Mouse (Mus musculus): ENCODE data around the gene Fahd1. TPM values are rescaled to one million over a fixed set of nuclear protein-coding genes. Genes with fewer than 3 reads are reported as not detected.
A peak's percentile ranks its signal among the peaks of the same experiment; 100 is the strongest.

Fahd1 gene
- polyA plus RNA-seq, 1 experiment, result 54.7 TPM

DNA sequence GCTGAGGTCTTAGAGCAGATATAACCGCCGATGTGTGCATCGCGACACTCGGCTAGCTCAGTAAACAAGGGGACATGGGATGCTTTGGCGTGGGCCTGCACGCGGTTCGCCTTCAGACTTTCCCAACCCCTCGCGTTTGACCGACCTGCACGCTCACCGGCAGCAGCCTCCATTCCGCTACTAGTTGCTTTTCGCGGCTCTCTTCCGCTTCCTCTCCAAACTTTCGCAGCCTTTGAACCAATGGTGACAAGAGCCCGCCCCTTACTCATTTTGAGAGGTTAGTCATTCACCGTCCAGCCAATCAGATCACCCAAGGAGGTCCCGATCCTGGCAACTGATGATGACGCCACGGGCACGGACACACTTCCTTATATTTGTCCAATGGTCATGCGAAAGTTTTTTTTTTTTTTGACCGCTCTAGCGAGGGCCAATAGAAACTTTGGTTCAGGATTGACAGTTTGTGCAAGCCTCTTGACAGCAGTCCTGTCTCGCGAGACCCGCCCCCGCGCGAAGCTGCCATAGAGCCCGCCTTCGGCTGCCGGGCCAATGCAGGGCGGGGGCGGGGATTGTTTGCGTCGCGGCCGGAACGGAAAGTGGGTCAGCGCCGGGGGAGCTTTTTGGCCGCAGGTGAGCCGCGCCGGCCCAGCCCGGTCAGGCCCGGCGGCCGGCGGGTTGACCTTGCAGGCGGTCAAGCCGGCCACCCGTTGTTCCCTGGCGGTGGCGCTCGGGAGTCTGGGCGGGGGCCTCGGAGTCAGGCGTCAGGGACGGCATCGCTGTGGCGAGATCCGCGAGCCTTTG, 36.2 kb upstream of the Fahd1 start, which contains the start of the genes Nubp2 and Spsb3:
TSS of gene Nubp2 (minus strand) at position 216 of the 798 bp plus-strand sequence.
TSS of gene Spsb3 (plus strand) at position 510 of the 798 bp plus-strand sequence.
- WGBS, result under 1% methylated on average over 69 of the region's 69 CpGs
- peak; percentile 100 for DNase-seq (ENCODE audit: low read depth, low spot score)

DNA sequence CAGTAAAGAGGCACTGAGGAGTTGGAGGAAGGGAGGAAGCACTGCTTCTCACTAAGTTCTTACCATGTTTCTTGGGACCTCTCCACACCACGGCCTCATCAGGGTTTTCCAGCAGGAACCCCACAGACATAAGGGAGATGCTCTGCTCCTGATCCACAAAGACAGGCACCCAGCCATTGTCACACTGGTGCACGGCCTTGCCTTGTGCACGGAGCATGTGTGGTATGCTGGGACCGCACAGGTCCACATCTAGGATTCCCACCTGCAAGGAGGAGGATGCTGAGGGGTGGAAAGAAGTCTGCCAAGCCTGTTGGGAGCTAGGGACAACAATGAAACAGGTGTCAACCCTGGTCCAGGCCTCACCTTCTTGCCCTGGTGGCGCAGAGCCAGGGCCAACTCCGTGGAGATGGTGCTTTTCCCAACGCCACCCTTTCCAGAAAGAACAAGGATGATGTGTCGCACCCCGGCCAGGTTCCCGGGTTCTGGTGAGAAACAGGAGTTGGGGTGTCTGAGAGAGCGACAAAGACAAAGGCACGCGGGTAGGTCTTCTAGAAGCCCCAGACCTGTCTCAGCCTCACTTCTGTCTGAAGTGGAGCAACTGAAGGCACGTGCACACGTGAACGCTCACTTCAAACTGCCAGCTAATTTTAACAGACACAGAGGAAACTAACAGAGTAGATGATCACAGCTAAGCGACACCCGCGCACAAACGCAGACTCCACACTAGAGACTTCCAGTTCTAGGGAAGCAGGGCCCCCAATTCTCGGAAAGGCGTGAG, 35.4 kb upstream of the Fahd1 start:
- WGBS, result 17% methylated on average over 22 of the region's 22 CpGs
- no peak for DNase-seq (ENCODE audit: low read depth, low spot score)

DNA sequence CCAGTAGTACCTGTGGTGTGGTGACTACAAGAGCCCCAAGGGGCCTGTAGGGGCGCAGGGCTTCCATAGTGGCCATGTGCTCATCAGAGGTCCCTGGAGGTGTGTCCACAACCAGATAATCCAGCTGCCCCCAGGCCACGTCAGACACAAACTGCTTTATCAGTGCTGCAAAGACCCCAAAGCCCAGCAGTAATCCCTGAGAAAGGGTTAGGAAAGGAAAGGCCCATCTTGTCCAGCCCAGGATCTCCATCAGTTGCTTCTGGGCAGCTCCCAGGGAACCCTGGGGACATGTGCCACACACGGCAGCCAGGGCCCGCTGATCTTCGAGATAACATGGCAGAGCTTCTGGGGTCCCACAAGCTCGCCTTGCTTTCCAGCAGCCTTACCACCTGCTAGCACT, 34.2 kb upstream of the Fahd1 start:
- DNase-seq (ENCODE audit: low read depth, low spot score), result no peak
- WGBS, result 90% methylated on average over 6 of the region's 6 CpGs

- no peak for DNase-seq (ENCODE audit: low read depth, low spot score)
Observed at GRCm38 (mm10) chr17:24881738-24882440, 31.7 kb upstream of the Fahd1 start.

DNA sequence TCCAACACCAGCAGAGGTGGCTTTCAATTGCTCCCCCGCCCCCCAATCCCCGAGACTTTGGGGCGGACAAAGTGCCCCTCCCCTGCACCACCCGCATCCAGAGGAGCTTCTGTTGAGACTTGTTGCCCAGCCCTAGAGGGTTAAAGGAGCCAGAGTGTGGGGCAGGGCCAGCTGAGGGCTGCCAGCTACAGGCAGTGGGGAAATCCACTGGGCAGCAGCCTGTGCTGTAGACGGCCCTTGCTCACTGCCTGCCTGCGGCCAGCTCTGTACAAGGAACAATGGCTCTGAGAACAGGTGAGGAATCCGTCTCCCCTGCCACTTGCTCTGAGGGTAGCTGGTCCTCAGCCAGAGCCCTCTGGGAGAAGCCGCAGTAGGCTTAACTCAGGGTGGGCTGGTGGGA, 28.4 kb upstream of the Fahd1 start:
- WGBS, result 54% methylated on average over 8 of the region's 8 CpGs
- DNase-seq (ENCODE audit: low read depth, low spot score), result no peak

More at GRCm38 (mm10) chr17:24881738-24882440, 31.7 kb upstream of the Fahd1 start:
- 48% methylated on average over 7 of the region's 7 CpGs for WGBS

GRCm38 (mm10) chr17:24878117-24878397, 27.9 kb upstream of the Fahd1 start:
- DNase-seq (ENCODE audit: low read depth, low spot score), result no peak
- WGBS, result 21% methylated on average over 5 of the region's 5 CpGs

GRCm38 (mm10) chr17:24877336-24878116, 27.4 kb upstream of the Fahd1 start:
- DNase-seq (ENCODE audit: low read depth, low spot score), result no peak
- 33% methylated on average over 10 of the region's 10 CpGs for WGBS

- no peak for DNase-seq (ENCODE audit: low read depth, low spot score)
- 75% methylated on average over 8 of the region's 8 CpGs for WGBS
Observed at GRCm38 (mm10) chr17:24874989-24875388, 24.8 kb upstream of the Fahd1 start.

GRCm38 (mm10) chr17:24874405-24874745, 24.2 kb upstream of the Fahd1 start:
- DNase-seq (ENCODE audit: low read depth, low spot score), result no peak
- WGBS, result 58% methylated on average over 1 of the region's 1 CpGs

- WGBS, result 63% methylated on average over 4 of the region's 4 CpGs
- DNase-seq (ENCODE audit: low read depth, low spot score), result no peak
Observed at GRCm38 (mm10) chr17:24873695-24874404, 23.7 kb upstream of the Fahd1 start.

DNA sequence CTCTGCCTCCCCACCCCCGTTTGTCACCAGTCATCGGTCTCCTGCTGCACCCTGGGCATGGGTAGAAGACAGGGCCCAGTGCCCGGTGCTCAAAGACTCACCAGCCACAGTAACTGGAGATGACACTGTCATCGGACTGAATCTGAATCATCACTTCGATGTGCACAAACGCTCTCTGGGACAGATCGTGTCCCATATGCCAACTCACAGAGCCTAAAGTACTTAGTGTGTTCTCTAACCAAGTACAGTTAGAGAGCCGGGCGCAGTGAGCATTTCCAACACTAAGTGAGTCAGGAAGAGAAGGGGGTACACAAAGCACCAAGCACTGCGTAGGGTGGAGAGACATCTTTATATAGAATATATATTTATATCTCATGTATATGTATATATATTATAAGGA, 17.8 kb upstream of the Fahd1 start:
- 93% methylated on average over 10 of the region's 10 CpGs for WGBS

GRCm38 (mm10) chr17:24865776-24866175, 15.6 kb upstream of the Fahd1 start, which contains the start of gene Igfals:
TSS of gene Igfals (plus strand) at chr17:24865997.
- 96% methylated on average over 8 of the region's 8 CpGs for WGBS
- DNase-seq (ENCODE audit: low read depth, low spot score), result no peak

More for the DNA sequence above, 17.8 kb upstream of the Fahd1 start:
- DNase-seq (ENCODE audit: low read depth, low spot score), result no peak

GRCm38 (mm10) chr17:24861785-24862184, 11.6 kb upstream of the Fahd1 start:
- 95% methylated on average over 3 of the region's 3 CpGs for WGBS

DNA sequence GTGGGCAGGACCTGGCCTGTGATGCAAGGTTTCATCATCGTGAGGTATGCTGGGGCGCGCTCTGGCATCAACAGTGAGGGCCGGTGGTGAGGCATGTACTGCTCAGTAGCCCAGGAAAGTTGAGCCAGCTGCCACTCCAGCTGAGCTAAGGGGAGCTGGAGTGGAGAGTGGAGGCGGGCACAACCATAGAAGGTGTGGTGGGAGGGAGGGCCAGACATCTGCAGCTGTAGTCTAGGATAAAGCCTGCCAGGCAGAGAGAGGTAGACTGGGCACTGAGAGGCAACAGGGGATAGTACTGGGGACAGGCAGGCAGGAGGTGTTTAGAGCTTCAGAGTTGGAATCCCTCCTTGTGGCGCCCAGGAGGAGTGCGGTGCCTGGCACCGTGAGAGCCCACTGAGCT, 9.9 kb upstream of the Fahd1 start:
- DNase-seq (ENCODE audit: low read depth, low spot score), result no peak
- 95% methylated on average over 8 of the region's 8 CpGs for WGBS

More at GRCm38 (mm10) chr17:24861785-24862184, 11.6 kb upstream of the Fahd1 start:
- no peak for DNase-seq (ENCODE audit: low read depth, low spot score)

DNA sequence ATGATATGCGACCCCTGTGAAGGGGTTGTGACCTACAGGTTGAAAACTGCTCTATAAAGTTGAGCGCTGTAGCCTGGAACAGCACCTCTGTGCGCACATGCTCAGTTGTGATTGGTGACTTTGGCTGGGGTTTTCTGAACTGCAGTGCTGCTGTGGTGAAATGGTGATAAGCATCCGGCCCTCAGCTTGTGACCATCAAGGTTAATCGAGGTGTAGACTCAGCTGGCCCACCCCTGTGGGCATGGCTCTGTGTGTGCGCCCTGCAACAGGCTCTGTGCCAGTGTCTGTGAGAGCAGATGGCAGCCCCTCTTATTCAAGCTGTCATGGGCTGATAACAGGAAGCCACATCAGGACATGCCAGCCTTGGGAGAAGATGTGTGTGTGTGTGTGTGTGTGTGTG, 8.8 kb upstream of the Fahd1 start:
- WGBS, result 87% methylated on average over 6 of the region's 6 CpGs

DNA sequence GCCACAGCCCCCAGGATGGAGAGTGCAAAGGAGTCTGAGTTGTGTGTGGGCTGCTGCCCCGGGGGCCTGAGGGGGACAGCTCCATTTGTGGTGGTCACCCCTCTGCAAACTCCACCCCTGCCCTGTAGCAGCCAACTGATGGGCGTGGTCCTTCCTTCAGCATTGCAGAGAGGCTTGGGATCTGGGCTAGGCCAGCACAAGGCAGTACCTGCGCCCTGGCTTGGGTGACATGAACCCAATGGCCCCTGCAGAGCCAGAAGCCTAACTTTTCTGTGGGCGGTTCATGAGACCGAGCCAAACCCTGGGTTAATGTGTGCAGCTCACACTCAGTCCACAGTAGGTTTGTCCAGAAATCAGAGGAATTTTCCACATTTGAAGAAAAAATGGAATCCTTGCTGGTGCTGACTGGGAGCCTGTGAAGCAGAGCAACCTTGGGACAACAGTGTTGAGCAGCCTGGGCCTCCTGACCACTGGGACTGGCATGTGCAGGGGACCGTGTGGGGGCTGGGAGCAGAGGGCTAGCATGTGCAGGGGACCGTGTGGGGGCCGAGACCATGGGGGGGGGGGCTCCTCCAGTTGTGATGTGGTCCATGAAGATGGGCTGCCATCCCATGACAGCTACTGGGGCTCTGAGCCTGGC, 7.8 kb upstream of the Fahd1 start:
- 80% methylated on average over 8 of the region's 8 CpGs for WGBS
- DNase-seq (ENCODE audit: low read depth, low spot score), result no peak

More for the DNA sequence above, 8.8 kb upstream of the Fahd1 start:
- DNase-seq (ENCODE audit: low read depth, low spot score), result no peak

GRCm38 (mm10) chr17:24856589-24856988, 6.4 kb upstream of the Fahd1 start:
- no peak for DNase-seq (ENCODE audit: low read depth, low spot score)
- 90% methylated on average over 13 of the region's 13 CpGs for WGBS

DNA sequence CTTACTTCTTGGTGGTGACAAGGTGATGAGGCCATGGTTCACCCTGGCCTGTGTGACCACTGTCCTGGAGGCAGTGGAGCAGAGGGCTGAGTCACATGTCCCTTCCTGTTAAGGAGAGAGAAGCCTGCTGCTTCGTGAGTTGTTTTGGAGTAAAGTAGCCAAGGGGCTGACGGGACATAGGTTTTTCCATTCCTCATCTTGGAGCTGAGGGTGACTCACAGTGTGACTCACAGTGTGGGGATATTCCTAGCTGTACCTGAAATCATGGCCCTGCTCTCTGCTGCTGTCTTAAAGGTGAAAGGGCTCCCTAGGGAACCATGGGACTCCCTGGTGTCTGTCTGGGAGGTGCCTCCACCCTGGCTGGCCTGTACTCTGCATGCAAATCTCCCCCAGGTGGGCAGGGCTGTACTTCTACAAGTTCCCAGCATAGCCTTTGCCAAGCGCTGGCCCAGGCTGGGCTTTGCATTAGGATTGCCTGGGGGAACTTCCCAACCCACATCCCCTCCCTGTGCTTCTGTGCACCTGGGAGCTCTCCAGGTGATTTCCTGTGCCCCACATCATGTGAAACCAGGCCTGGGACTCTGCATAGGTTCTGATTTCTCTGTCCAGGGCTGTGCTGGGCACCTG, 5.8 kb upstream of the Fahd1 start:
- 83% methylated on average over 3 of the region's 3 CpGs for WGBS
- no peak for DNase-seq (ENCODE audit: low read depth, low spot score)
